Mouse (Mus musculus) erythroblast, embryonic 14.5 days (primary cell): Measurements from ENCODE around the gene Kcnj6.

Source experiments
- GATA1 ChIP-seq: IDR thresholded peaks from 2 replicates; pipeline ENCODE4 v1.6.1; 2012; ENCODE audit warnings: low read length, inconsistent platforms, mixed read lengths
- TAL1 ChIP-seq: IDR thresholded peaks from 3 replicates; pipeline ENCODE4 v1.6.1; 2012; ENCODE audit warnings: low read length, inconsistent platforms, mixed read lengths

DNA sequence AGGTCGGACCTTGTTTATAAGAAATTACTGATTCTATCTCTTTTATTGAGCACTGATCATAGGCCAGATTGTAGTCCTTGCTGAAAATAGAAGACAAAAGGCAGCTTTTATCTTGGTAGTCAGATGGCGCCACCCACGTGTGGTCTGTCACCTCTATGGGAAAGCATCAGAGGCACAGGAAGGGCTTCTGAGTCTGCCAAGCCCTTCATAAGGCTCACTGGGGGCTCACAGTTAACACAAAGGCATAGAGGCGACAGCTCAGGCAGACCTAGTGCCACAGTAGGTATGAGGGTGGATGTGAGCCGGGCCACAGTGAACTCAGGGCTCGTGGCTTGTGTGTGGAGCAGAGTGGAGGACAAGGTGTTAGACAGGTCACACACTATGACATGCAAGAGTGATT lies 181.6 kb downstream of the Kcnj6 start:
- TF ChIP-seq GATA1: no peak
- TF ChIP-seq TAL1: no peak
